Mouse (Mus musculus) testis, adult 2 months (tissue): ENCODE data around the gene Sgta. TPM values are rescaled to one million over a fixed set of nuclear protein-coding genes. Genes with fewer than 3 reads are reported as not detected.

ENCODE experiments used
- H3K27ac ChIP-seq: fragments of 200-500 bp; 2 replicates; pipeline ENCODE4 v1.5.1; 2012; ENCODE audit warnings: low read depth, low read length; ENCODE audit not compliant: control insufficient read depth, insufficient read depth
- H3K27me3 ChIP-seq: fragments of 200-500 bp; 2 replicates; pipeline ENCODE4 v1.6.1; 2012; ENCODE audit warnings: mild to moderate bottlenecking, low read length, moderate library complexity; ENCODE audit not compliant: control insufficient read depth, insufficient read depth
- H3K36me3 ChIP-seq: fragments of 200-500 bp; 2 replicates; pipeline ENCODE4 v1.6.1; 2012; ENCODE audit warnings: mild to moderate bottlenecking, low read length; ENCODE audit not compliant: control insufficient read depth, insufficient read depth
- H3K4me1 ChIP-seq: fragments of 200-500 bp; 2 replicates; pipeline ENCODE4 v1.6.1; 2012; ENCODE audit warnings: low read length; ENCODE audit not compliant: control insufficient read depth, insufficient read depth
- H3K4me3 ChIP-seq: fragments of 200-500 bp; 2 replicates; pipeline ENCODE4 v1.5.1; 2012; ENCODE audit warnings: low read depth, mild to moderate bottlenecking, low read length, moderate library complexity, mixed read lengths; ENCODE audit not compliant: control insufficient read depth
- CTCF ChIP-seq: fragments of 200-500 bp; IDR thresholded peaks from 2 replicates; pipeline ENCODE4 v1.5.1; 2012; ENCODE audit warnings: low read depth, mild to moderate bottlenecking, inconsistent platforms, low read length, moderate library complexity; ENCODE audit not compliant: control insufficient read depth, insufficient read depth, insufficient replicate concordance
- POLR2A ChIP-seq: fragments of 200-500 bp; IDR thresholded peaks from 2 replicates; pipeline ENCODE4 v1.6.1; 2012; ENCODE audit warnings: low read depth, mild to moderate bottlenecking, inconsistent platforms, low read length, moderate library complexity; ENCODE audit not compliant: control insufficient read depth
- polyA plus RNA-seq: library from polyadenylated mRNA; depleted of rRNA; stranded (reverse); fragments of >200 nt; gene quantifications from 2 replicates; pipeline ENCODE4 v1.2.3, GENCODE M21; 2012

Sgta gene
- polyA plus RNA-seq, 1 experiment = 203 TPM

DNA sequence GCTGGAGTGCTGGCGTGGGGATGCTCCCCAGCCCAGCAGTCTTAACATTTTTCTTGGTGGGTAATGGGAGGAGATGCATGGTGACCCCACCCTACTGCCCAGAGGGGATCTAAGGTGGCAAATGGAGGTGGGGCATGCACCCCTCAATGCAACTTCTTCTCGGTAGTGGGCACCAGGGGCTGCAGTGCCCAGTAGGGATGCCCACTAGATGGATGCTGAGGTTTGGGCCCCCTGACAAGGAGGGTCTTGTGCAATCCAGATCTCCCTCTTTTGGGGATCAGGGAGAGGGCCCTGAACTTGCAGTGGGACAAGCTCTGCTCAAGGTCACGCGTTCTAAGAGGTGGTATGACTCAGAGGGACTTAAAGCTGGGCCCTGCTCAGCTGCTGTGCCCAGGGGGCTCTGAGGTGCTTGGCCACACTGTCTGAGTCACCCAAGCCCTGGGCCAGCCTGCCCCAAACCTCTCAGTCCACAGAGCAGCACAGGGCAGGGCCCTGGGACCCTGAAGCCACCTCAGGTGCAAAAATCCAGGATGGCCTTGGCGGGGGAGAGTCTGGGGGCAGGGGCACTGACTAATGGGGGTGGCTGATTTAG, 35.5 kb downstream of the Sgta start:
- Histone ChIP-seq H3K4me1 (peaks cover 11% of the 10 kb centered on the region), H3K4me3 (no peak overlapping the region), H3K27me3 (no peaks in the 10 kb centered on the region), H3K27ac (no peak overlapping the region), H3K36me3 (no peaks in the 10 kb centered on the region)
- TF ChIP-seq CTCF = no peak

DNA sequence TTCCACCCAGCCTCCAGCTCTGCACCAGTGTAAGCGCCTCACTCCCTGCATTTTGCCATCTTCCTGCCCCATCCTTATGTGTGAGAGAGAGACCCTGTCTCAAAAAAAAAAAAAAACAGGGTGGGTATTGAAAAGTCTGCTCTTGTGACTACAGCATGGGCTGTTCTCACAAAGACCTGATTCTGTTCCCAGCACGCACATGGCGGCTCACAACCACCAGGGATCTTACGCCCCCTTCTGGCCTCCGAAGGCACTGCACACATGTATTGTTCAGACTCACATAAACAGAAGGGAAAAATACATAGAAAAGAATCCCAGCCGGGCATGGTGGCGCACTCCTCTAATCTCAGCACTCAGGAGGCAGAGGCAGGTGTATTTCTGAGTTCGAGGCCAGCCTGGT, 37.2 kb downstream of the Sgta start:
- TF ChIP-seq POLR2A (no peak), CTCF (peak; percentile 76; the same call in 1 of the 2 replicates)
- Histone ChIP-seq H3K27me3 (no peaks in the 10 kb centered on the region), H3K4me3 (no peak overlapping the region), H3K27ac (no peak overlapping the region), H3K4me1 (peaks cover 21% of the 10 kb centered on the region), H3K36me3 (no peaks in the 10 kb centered on the region)

DNA sequence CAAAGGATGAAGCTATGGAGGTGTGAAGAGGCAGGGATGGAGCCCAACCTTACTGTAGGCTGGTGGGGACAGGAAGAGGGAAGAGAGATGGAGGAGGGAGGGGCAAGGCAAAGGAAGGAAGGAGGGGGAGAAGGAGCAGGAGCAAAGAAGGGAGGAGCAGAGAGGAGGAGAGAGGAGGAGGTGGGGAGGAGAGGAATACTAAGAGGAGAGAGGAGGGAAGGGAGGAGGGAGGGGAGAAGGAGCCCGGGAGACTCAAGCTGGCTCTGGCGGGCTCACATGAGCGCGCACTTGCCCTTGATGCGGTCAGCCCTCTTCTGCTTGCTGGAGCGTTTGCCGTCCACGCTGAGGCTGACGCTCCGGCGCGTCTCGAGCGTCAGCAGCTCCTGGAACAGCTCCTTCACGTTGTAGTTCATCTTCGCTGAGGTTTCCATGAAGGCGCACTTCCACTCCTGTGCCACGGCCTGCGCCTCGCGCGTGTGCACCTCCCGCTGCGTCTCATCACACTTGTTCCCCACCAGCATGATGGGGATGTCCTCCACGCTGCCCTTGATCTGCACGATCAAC, 38.4 kb downstream of the Sgta start:
- Histone ChIP-seq H3K4me3 (peak overlapping the region; percentile 11), H3K27ac (no peak overlapping the region)

DNA sequence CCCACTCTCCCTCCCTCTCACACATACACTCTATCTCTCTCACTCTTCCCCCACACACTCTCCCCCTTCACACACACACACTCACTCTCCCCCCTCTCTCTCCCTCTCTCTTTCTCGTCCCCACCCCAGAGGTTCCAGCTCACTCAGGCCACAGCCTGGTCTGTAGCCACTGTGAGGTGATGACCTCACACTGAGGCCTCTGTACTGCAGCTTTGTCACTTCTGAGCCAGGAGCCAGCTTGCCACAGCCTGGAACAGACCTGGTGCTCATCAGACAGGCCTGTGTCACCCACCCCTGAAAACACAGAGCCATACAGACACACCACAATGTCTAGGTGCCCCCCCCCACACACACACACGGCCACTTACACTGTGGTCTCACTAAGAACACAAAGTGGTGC, 39.8 kb downstream of the Sgta start:
- Histone ChIP-seq H3K27me3 (no peaks in the 10 kb centered on the region), H3K4me1 (peaks cover 22% of the 10 kb centered on the region), H3K4me3 (no peak overlapping the region), H3K36me3 (no peaks in the 10 kb centered on the region), H3K27ac (no peak overlapping the region)
- TF ChIP-seq POLR2A = no peak
- no peak for TF ChIP-seq CTCF

More for the DNA sequence above, 38.4 kb downstream of the Sgta start:
- Histone ChIP-seq H3K4me1 (peaks cover 21% of the 10 kb centered on the region), H3K36me3 (no peaks in the 10 kb centered on the region), H3K27me3 (no peaks in the 10 kb centered on the region)
- TF ChIP-seq CTCF = no peak
- no peak for TF ChIP-seq POLR2A

DNA sequence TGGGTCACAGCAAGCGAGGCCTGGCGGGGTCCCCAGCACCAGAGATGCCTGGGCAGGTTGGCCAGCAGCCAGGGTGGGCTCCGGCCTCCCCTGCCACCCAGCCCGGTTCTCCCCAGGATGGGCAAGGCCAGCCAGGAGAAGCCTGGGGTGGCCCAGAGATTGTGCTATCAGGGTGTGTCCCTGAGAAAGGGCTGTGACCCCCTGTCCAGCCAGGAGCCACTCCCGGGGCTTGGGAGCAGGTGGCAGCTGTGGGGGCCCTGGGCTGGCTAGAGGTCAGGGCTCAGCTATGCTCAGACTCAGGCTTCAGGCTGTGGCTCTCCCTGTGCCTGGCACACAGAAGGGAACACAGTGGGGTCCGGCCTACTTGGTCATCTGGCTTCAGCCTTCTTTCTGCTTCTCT, 40.3 kb downstream of the Sgta start:
- H3K27me3 ChIP-seq = no peaks in the 10 kb centered on the region
- no peak overlapping the region for H3K27ac ChIP-seq
- H3K4me1 ChIP-seq = peaks cover 22% of the 10 kb centered on the region
- TF ChIP-seq CTCF = no peak
- no peak for TF ChIP-seq POLR2A
- H3K36me3 ChIP-seq = no peaks in the 10 kb centered on the region
- H3K4me3 ChIP-seq = no peak overlapping the region

DNA sequence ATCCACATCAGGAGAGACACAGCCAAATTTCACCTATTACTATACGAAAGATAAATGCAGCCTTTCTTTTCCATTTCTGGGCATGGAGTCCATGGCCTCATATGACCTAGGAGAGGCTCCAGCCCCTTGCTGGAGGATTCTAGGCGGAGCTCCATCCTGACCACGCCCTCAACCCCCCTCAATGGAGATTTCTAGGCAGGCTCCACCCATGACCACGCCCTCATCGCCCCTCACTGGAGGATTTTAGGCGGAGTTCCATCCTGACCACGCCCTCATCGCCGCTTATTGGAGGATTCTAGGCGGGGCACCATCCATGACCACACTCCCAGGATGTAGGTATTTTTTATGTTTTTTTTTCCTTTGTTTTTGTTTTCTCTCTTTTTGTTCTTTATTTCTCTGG, 41.7 kb downstream of the Sgta start:
- Histone ChIP-seq H3K27ac (no peak overlapping the region), H3K4me3 (no peak overlapping the region), H3K36me3 (no peaks in the 10 kb centered on the region), H3K4me1 (peaks cover 25% of the 10 kb centered on the region), H3K27me3 (no peaks in the 10 kb centered on the region)
- TF ChIP-seq POLR2A = no peak
- no peak for TF ChIP-seq CTCF

DNA sequence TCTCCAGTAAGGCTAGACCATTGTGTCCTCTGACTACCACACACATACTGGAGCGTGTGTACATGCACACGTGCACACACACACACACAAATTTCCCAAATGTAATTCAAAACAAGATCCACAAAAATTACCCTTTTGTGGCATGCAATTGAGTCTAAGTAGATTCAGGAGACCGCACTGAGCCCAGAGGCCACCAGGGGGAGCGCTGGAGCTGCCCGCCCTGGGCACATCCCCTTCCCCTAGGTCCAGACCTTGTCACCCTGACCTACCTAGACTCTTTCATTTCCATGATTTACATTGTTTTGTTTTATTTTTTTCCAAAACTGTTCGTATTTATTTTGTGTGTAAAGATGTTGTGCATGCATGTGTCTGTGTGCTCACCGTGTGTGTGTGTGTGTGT, 43.3 kb downstream of the Sgta start:
- peaks cover 17% of the 10 kb centered on the region for H3K4me1 ChIP-seq
- no peaks in the 10 kb centered on the region for H3K27me3 ChIP-seq
- no peak overlapping the region for H3K27ac ChIP-seq
- no peak overlapping the region for H3K4me3 ChIP-seq
- H3K36me3 ChIP-seq = no peaks in the 10 kb centered on the region
- TF ChIP-seq CTCF = peak; percentile 71; the same call in 1 of the 2 replicates
- no peak for TF ChIP-seq POLR2A
